Mouse (Mus musculus) erythroblast, embryonic 14.5 days (primary cell): ENCODE results near the gene Nudt22.

Experiments
- GATA1 ChIP-seq: IDR thresholded peaks from 2 replicates; pipeline ENCODE4 v1.6.1; 2012; ENCODE audit warnings: low read length, inconsistent platforms, mixed read lengths
- TAL1 ChIP-seq: IDR thresholded peaks from 3 replicates; pipeline ENCODE4 v1.6.1; 2012; ENCODE audit warnings: low read length, inconsistent platforms, mixed read lengths

DNA sequence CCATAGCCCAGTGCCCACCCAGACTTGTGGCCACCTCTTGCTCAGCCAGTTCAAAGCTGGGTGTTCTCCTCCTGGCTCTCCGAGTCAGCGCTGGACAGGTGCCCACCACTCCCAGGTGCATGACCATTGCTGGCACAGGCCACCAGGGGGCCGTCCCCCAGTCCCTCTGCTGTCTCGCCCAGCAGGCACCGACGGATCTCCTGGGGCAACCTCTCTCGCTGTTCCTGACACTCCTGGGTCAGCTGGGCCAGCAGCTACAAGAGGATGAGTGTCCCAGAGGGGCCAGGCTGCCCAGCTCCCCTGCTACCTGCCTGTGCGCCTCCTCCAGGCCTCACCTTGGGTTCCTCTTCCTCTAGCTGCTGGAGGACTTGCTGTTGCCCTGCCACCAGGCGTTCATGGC lies 41.9 kb downstream of the Nudt22 start:
- TF ChIP-seq TAL1 (no peak), GATA1 (no peak)
